Mouse (Mus musculus): ENCODE data around the gene Erbb2.

DNA sequence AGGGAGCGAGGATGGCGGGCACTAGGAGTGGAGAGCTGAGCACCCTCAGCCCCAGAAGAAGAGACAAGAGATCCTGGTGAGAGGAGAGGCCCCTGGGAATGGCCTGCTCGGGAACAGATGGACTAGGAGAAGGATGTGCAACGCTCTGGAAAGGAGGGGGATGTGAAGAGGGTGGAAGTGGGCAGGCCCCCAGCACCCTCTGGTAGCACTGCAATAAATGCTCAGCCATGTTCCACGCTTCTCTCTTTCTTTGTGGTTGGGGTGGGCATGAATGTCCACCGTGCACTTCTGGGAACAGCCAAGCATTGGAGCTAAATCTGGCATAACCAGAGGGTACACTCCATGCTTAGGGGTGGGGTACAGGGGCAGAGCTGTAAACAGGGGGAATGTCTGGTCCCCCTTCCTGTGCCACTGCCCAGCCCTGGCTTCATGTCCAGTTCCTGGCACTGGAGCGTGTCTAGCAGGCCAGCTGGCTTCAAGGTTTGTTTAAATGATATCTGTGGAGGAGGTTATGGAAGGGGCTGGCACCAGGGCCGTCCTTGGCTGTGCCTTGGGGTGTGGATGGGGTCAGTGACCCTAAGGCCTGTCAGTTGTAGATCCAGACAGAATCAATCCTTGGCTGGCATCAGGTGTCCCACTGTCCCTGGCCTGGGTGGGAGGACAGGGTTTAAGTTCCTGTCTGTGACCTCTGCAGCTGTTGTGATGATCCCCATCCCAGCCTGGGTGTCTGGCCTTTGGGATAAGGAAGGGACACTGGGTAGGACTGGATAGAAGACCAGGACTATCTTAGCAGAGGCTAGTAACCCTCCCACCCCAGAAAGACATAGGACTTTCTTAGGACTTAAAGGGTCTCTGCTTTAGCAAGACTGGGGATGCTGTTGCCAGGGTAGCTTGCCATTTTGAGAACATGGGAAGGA is 27.3 kb upstream of the Erbb2 start:
- TF ChIP-seq CTCF (conservative IDR thresholded peaks at IDR 0.05; ENCODE audit: low read length) (no peak), POU5F1 (IDR thresholded peaks at IDR 0.05; ENCODE audit: borderline replicate concordance, low read length) (no peak)
